Comparison of ENCODE assay signal across 15 mouse cellular contexts in the genomic region with DNA sequence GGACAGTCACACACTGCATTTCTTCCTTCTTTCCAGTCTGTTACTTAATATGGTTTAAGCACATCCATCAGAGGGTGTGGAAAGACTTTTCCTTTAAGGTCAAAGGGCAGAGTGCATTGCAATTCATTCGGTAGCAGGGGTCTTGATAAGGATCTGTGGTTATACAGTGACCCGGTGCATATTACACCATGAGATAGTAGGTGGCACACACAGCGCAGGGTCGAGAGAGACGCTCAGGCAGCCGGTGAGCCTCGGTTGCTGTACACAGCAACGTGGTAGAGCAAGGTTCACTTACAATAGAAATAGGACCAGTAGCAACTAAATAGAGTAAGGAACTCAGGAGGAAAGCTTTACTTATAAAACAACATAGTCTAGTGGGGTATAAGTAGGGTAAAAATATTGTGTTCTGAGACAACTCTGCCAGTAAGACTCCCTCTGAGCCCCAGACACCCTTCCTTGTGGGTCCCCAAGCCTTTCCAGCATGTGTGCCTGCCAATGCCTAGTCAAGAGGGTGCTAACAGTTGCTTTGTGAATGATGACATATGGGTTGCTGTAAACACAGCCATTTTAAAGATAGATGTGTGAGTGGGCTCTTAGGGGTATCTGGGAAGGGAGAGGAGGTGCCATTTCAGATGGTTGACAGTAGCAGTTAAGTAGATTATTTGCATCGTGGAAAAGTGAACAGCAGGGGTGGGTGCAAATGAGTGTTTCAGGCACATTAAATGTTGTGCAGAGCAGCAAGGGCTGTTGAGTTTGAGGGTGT. TPM values are rescaled to one million over a fixed set of nuclear protein-coding genes. Genes with fewer than 3 reads are reported as not detected.
DNase-seq lines count a peak whose midpoint lies in the region; ATAC-seq and TF ChIP-seq lines count a peak whose summit lies in the region.
"Had no signal": no experiment of that assay in that cellular context is flagged by ENCODE, and none has a peak within 500 bp of the region (broad histone marks: within the 10 kb centered on the region; RNA-seq: fewer than 3 reads in every experiment).

No protein-coding gene starts in this region.

- TF ChIP-seq CTCF in stomach, postnatal 0 days (IDR thresholded peaks at IDR 0.05; ENCODE audit: low read depth): no peak

- peaks cover 15% of the 10 kb centered on the region for H3K4me1 ChIP-seq in heart, embryonic 15.5 days (replicated peaks)
- 0 out of 2 replicates have a peak, but pooled peaks cover 3% of the 10 kb centered on the region for H3K4me1 ChIP-seq in midbrain, embryonic 11.5 days (ENCODE audit: control insufficient read depth, insufficient read depth, low read length)
- peaks cover 44% of the 10 kb centered on the region for H3K4me1 ChIP-seq in midbrain, embryonic 13.5 days (replicated peaks)
- H3K4me1 ChIP-seq in intestine, embryonic 14.5 days (replicated peaks; ENCODE audit: control insufficient read depth, insufficient read depth, low read length): peaks cover 7% of the 10 kb centered on the region
- H3K4me1 ChIP-seq in stomach, postnatal 0 days (replicated peaks; ENCODE audit: control insufficient read depth, insufficient read depth): no peaks in the 10 kb centered on the region
- H3K4me1 ChIP-seq: megakaryocyte, embryonic 14.5 days had no signal

- H3K9ac ChIP-seq in heart, embryonic 15.5 days: no peak overlapping the region
- no peak overlapping the region for H3K9ac ChIP-seq in midbrain, embryonic 11.5 days (ENCODE audit: low read length)
- no peak overlapping the region for H3K9ac ChIP-seq in midbrain, embryonic 13.5 days (replicated peaks)
- no peak overlapping the region for H3K9ac ChIP-seq in intestine, embryonic 14.5 days (ENCODE audit: low read length)
- H3K9ac ChIP-seq in stomach, postnatal 0 days (ENCODE audit: low read length): no peak overlapping the region
- H3K9ac ChIP-seq: embryonic facial prominence, embryonic 13.5 days; neural tube, embryonic 12.5 days had no signal

- H3K9me3 ChIP-seq in heart, embryonic 15.5 days (replicated peaks): no peaks in the 10 kb centered on the region
- H3K9me3 ChIP-seq in midbrain, embryonic 11.5 days (ENCODE audit: control insufficient read depth, low read length): no peaks in the 10 kb centered on the region
- no peaks in the 10 kb centered on the region for H3K9me3 ChIP-seq in midbrain, embryonic 13.5 days
- no peaks in the 10 kb centered on the region for H3K9me3 ChIP-seq in intestine, embryonic 14.5 days (ENCODE audit: control insufficient read depth, low read length)
- no peaks in the 10 kb centered on the region for H3K9me3 ChIP-seq in stomach, postnatal 0 days (ENCODE audit: control insufficient read depth, low read length)
- H3K9me3 ChIP-seq: embryonic facial prominence, embryonic 13.5 days; neural tube, embryonic 12.5 days had no signal

- no peak for DNase-seq in heart, postnatal 25 days (ENCODE audit: low spot score)
- DNase-seq in midbrain, embryonic 11.5 days (ENCODE audit: low spot score, missing footprints): peak; percentile 80
- no peak for DNase-seq in intestine, embryonic 14.5 days (ENCODE audit: low spot score)
- no peak for DNase-seq in stomach, postnatal 0 days (ENCODE audit: low spot score)
- no peak for DNase-seq in spleen, postnatal 36 days (ENCODE audit: low spot score in 2 of 2)
- no peak for DNase-seq in ovary, postnatal 10 days (ENCODE audit: low spot score)
- DNase-seq: adrenal gland, postnatal 14 days; cerebellum, adult 2 months; thymus, postnatal 4 days had no signal

- TF ChIP-seq EP300 in stomach, postnatal 0 days (optimal IDR thresholded peaks at IDR 0.05): no peak

- 29% methylated on average over 9 of the region's 9 CpGs for WGBS in heart, embryonic 15.5 days
- WGBS in midbrain, embryonic 11.5 days: 80% methylated on average over 9 of the region's 9 CpGs
- 80% methylated on average over 9 of the region's 9 CpGs for WGBS in midbrain, embryonic 13.5 days
- WGBS in intestine, embryonic 14.5 days: 47% methylated on average over 9 of the region's 9 CpGs
- WGBS in stomach, postnatal 0 days: 50% methylated on average over 9 of the region's 9 CpGs

- no peaks in the 10 kb centered on the region for H3K36me3 ChIP-seq in heart, embryonic 15.5 days
- H3K36me3 ChIP-seq in midbrain, embryonic 11.5 days (ENCODE audit: control insufficient read depth, insufficient read depth, low read length): no peaks in the 10 kb centered on the region
- H3K36me3 ChIP-seq in midbrain, embryonic 13.5 days: peaks cover 5% of the 10 kb centered on the region
- H3K36me3 ChIP-seq in intestine, embryonic 14.5 days (ENCODE audit: control insufficient read depth, insufficient read depth, low read length): no peaks in the 10 kb centered on the region
- H3K36me3 ChIP-seq in stomach, postnatal 0 days (ENCODE audit: control insufficient read depth, insufficient read depth, low read length): no peaks in the 10 kb centered on the region
- H3K36me3 ChIP-seq: neural tube, embryonic 12.5 days had no signal

- no peak overlapping the region for H3K4me3 ChIP-seq in heart, embryonic 15.5 days
- no peak overlapping the region for H3K4me3 ChIP-seq in midbrain, embryonic 11.5 days (ENCODE audit: low read depth, low read length)
- no peak overlapping the region for H3K4me3 ChIP-seq in midbrain, embryonic 13.5 days (replicated peaks)
- H3K4me3 ChIP-seq in intestine, embryonic 14.5 days (ENCODE audit: low read depth, low read length): no peak overlapping the region
- no peak overlapping the region for H3K4me3 ChIP-seq in stomach, postnatal 0 days (ENCODE audit: low read depth, low read length)
- H3K4me3 ChIP-seq: embryonic facial prominence, embryonic 13.5 days; megakaryocyte, embryonic 14.5 days; neural tube, embryonic 12.5 days had no signal

- no peak overlapping the region for H3K27ac ChIP-seq in heart, embryonic 15.5 days
- H3K27ac ChIP-seq in midbrain, embryonic 11.5 days (ENCODE audit: low read depth, low read length): no peak overlapping the region
- H3K27ac ChIP-seq in midbrain, embryonic 13.5 days: no peak overlapping the region
- no peak overlapping the region for H3K27ac ChIP-seq in intestine, embryonic 14.5 days (ENCODE audit: low read depth)
- H3K27ac ChIP-seq in stomach, postnatal 0 days (replicated peaks): no peak overlapping the region
- H3K27ac ChIP-seq: embryonic facial prominence, embryonic 13.5 days; neural tube, embryonic 12.5 days had no signal

- 0 out of 2 replicates have a peak, but pooled peaks have one; percentile 35 for ATAC-seq in heart, embryonic 15.5 days (replicated peaks; ENCODE audit: insufficient number of reproducible peaks, insufficient read depth, low FRiP score, low read depth)
- no peak for ATAC-seq in midbrain, embryonic 11.5 days (ENCODE audit: low FRiP score)
- no peak for ATAC-seq in midbrain, embryonic 13.5 days
- 0 out of 2 replicates have a peak, but pooled peaks have one; percentile 51 for ATAC-seq in intestine, embryonic 14.5 days (replicated peaks; ENCODE audit: low FRiP score, low TSS enrichment, low read depth)
- peak; percentile 31; the same call in 1 of the 2 replicates for ATAC-seq in stomach, postnatal 0 days (ENCODE audit: low FRiP score, low TSS enrichment)

- H3K27me3 ChIP-seq in heart, embryonic 15.5 days: peaks cover 19% of the 10 kb centered on the region
- H3K27me3 ChIP-seq in midbrain, embryonic 11.5 days (ENCODE audit: control insufficient read depth, insufficient read depth, low read length): no peaks in the 10 kb centered on the region
- no peaks in the 10 kb centered on the region for H3K27me3 ChIP-seq in midbrain, embryonic 13.5 days
- no peaks in the 10 kb centered on the region for H3K27me3 ChIP-seq in intestine, embryonic 14.5 days (replicated peaks; ENCODE audit: control insufficient read depth, insufficient read depth, low read length)
- H3K27me3 ChIP-seq in stomach, postnatal 0 days (ENCODE audit: control insufficient read depth, insufficient read depth, low read length): no peaks in the 10 kb centered on the region
- H3K27me3 ChIP-seq: CH12.LX; embryonic facial prominence, embryonic 13.5 days; megakaryocyte, embryonic 14.5 days; neural tube, embryonic 12.5 days had no signal

- H3K4me2 ChIP-seq in heart, embryonic 15.5 days: no peak overlapping the region
- H3K4me2 ChIP-seq in midbrain, embryonic 11.5 days: no peak overlapping the region
- H3K4me2 ChIP-seq in midbrain, embryonic 13.5 days (replicated peaks): no peak overlapping the region
- no peak overlapping the region for H3K4me2 ChIP-seq in intestine, embryonic 14.5 days (ENCODE audit: low read length)
- H3K4me2 ChIP-seq in stomach, postnatal 0 days (replicated peaks; ENCODE audit: low read depth): no peak overlapping the region
- H3K4me2 ChIP-seq: embryonic facial prominence, embryonic 13.5 days; neural tube, embryonic 12.5 days had no signal

- intact Hi-C loops in heart, postnatal 25 days (cut with DNase I): no loop called here

RNA-seq across cellular contexts. Expression of a gene that starts 13.0 kb away (rescaled TPM):
- 4.8 and 6.5 TPM in 2 replicates for polyA plus RNA-seq in heart, embryonic 15.5 days (2015; fragmentation: Nextera tagmentation; extraction: Ambion mirVana)
- total RNA-seq in heart, postnatal 25 days (2021): 1 to 10 TPM; 5.5 to 6.0 TPM
- 18.0 and 18.5 TPM in 2 replicates for polyA plus RNA-seq in midbrain, embryonic 11.5 days (2014; fragmentation: Nextera tagmentation; extraction: Ambion mirVana)
- polyA plus RNA-seq in midbrain, embryonic 13.5 days (2015; fragmentation: Nextera tagmentation; extraction: Ambion mirVana): 29.3 and 29.8 TPM in 2 replicates
- 12.6 and 13.8 TPM in 2 replicates for polyA plus RNA-seq in intestine, embryonic 14.5 days (2014; fragmentation: Nextera tagmentation; extraction: Ambion mirVana)
- 4.8 and 5.0 TPM in 2 replicates for polyA plus RNA-seq in stomach, postnatal 0 days (2015; fragmentation: Nextera tagmentation; extraction: Ambion mirVana)

Comparison
In these comparisons a context has a peak if more than half of its experiments do, and no peak if none do; other contexts are left out.
1. ATAC-seq: peak in heart, embryonic 15.5 days (single experiment), intestine, embryonic 14.5 days (single experiment) and stomach, postnatal 0 days (single experiment); none in midbrain, embryonic 11.5 days (single experiment) and midbrain, embryonic 13.5 days (single experiment).